In genomic region chr3:128212256-128212655, GRCm38 (mm10) we compare ENCODE assay signal across 10 mouse cellular contexts.
A peak's percentile ranks its signal among the peaks of the same experiment; 100 is the strongest.
DNase-seq lines count a peak whose midpoint lies in the region; ATAC-seq and TF ChIP-seq lines count a peak whose summit lies in the region.
"Had no signal": no experiment of that assay in that cellular context is flagged by ENCODE, and none has a peak within 500 bp of the region (broad histone marks: within the 10 kb centered on the region; RNA-seq: fewer than 3 reads in every experiment).

No protein-coding gene starts in this region.

- no peak overlapping the region for H3K9ac ChIP-seq in liver, adult 2 months (ENCODE audit: low read depth, low read length)
- no peak overlapping the region for H3K9ac ChIP-seq in liver, postnatal 0 days (replicated peaks)
- no peak overlapping the region for H3K9ac ChIP-seq in forebrain, embryonic 15.5 days (replicated peaks)
- H3K9ac ChIP-seq: neural tube, embryonic 12.5 days had no signal

- H3K4me3 ChIP-seq in liver, adult 2 months (ENCODE audit: insufficient read depth, low read depth, low read length): no peak overlapping the region
- H3K4me3 ChIP-seq in liver, postnatal 0 days (ENCODE audit: low read depth, low read length): no peak overlapping the region
- no peak overlapping the region for H3K4me3 ChIP-seq in forebrain, embryonic 15.5 days
- H3K4me3 ChIP-seq: neural tube, embryonic 12.5 days had no signal

- TF ChIP-seq CTCF in liver, adult 2 months (IDR thresholded peaks at IDR 0.05; ENCODE audit: low read depth, low read length): no peak
- no peak for TF ChIP-seq CTCF in liver, postnatal 0 days (IDR thresholded peaks at IDR 0.05; ENCODE audit: low read depth)

- no peak overlapping the region for H3K27ac ChIP-seq in liver, adult 2 months (replicated peaks; ENCODE audit: insufficient read depth, low read depth, low read length)
- no peak overlapping the region for H3K27ac ChIP-seq in liver, postnatal 0 days (ENCODE audit: low read depth)
- H3K27ac ChIP-seq in forebrain, embryonic 15.5 days (replicated peaks): no peak overlapping the region
- H3K27ac ChIP-seq: macrophage; neural tube, embryonic 12.5 days had no signal

- 45% methylated on average over 3 of the region's 3 CpGs for WGBS in liver, adult 2 months
- WGBS in liver, postnatal 0 days (ENCODE audit: insufficient replicate concordance): 60% methylated on average over 3 of the region's 3 CpGs
- 16% methylated on average over 3 of the region's 3 CpGs for WGBS in forebrain, embryonic 15.5 days

- no peaks in the 10 kb centered on the region for H3K36me3 ChIP-seq in liver, adult 2 months (ENCODE audit: control insufficient read depth, insufficient read depth, low read length)
- no peaks in the 10 kb centered on the region for H3K36me3 ChIP-seq in liver, postnatal 0 days (replicated peaks; ENCODE audit: insufficient read depth, low read length)
- no peaks in the 10 kb centered on the region for H3K36me3 ChIP-seq in forebrain, embryonic 15.5 days
- H3K36me3 ChIP-seq: neural tube, embryonic 12.5 days had no signal

- no peak overlapping the region for H3K4me2 ChIP-seq in liver, postnatal 0 days (ENCODE audit: low read depth, low read length)
- no peak overlapping the region for H3K4me2 ChIP-seq in forebrain, embryonic 15.5 days (replicated peaks)
- H3K4me2 ChIP-seq: neural tube, embryonic 12.5 days had no signal

- TF ChIP-seq POLR2A in liver, adult 2 months (IDR thresholded peaks at IDR 0.05; ENCODE audit: extremely low read depth, insufficient read depth, low read length): no peak

- TF ChIP-seq EP300 in liver, postnatal 0 days (IDR thresholded peaks at IDR 0.05; ENCODE audit: low read depth): no peak

- H3K79me2 ChIP-seq in liver, adult 2 months (ENCODE audit: control insufficient read depth, insufficient read depth, low read length): no peaks in the 10 kb centered on the region

- H3K9me3 ChIP-seq in liver, postnatal 0 days (ENCODE audit: low read length): no peaks in the 10 kb centered on the region
- H3K9me3 ChIP-seq in forebrain, embryonic 15.5 days: no peaks in the 10 kb centered on the region
- H3K9me3 ChIP-seq: neural tube, embryonic 12.5 days had no signal

- peak; percentile 16 to 48 for DNase-seq in cerebellum, postnatal 25 days
- no peak for DNase-seq in cerebellum, adult 9-11 months
- peak; percentile 43 for DNase-seq in liver, adult 2 months (ENCODE audit: extremely low read depth, low read depth, low spot score)
- no peak for DNase-seq in liver, postnatal 0 days
- DNase-seq in ovary, postnatal 14 days (ENCODE audit: low spot score): peak; percentile 11
- no peak for DNase-seq in thymus, postnatal 4 days
- no peak for DNase-seq in urinary bladder, adult 2 months (ENCODE audit: low spot score)

- no peak for ATAC-seq in liver, postnatal 0 days
- peak; percentile 83 for ATAC-seq in forebrain, embryonic 15.5 days (replicated peaks)

- H3K27me3 ChIP-seq in liver, adult 2 months (ENCODE audit: control insufficient read depth, insufficient read depth, low read length): no peaks in the 10 kb centered on the region
- H3K27me3 ChIP-seq in liver, postnatal 0 days (ENCODE audit: insufficient read depth, low read length): no peaks in the 10 kb centered on the region
- no peaks in the 10 kb centered on the region for H3K27me3 ChIP-seq in forebrain, embryonic 15.5 days
- H3K27me3 ChIP-seq: neural tube, embryonic 12.5 days had no signal

- H3K4me1 ChIP-seq in liver, adult 2 months (ENCODE audit: control insufficient read depth, insufficient read depth, low read length): no peaks in the 10 kb centered on the region
- H3K4me1 ChIP-seq in liver, postnatal 0 days (ENCODE audit: insufficient read depth): no peaks in the 10 kb centered on the region
- peaks cover 5% of the 10 kb centered on the region for H3K4me1 ChIP-seq in forebrain, embryonic 15.5 days
- H3K4me1 ChIP-seq: neural tube, embryonic 12.5 days had no signal

Comparison
In these comparisons a context has a peak if more than half of its experiments do, and no peak if none do; other contexts are left out.
1. DNase-seq: peak in cerebellum, postnatal 25 days (2 of 2), liver, adult 2 months (single experiment) and ovary, postnatal 14 days (single experiment); none in cerebellum, adult 9-11 months (single experiment), liver, postnatal 0 days (single experiment), thymus, postnatal 4 days (single experiment) and urinary bladder, adult 2 months (single experiment).